Mouse (Mus musculus) lung, embryonic 14.5 days (tissue): ENCODE measurements at regions not wholly inside any gene's neighbourhood (a gene's known extent, or its start where the extent isn't known, plus 50 kb on each side); places are given as distances from the start of the nearest gene placed in this dataset.

Experiments used
- ATAC-seq: fragments of 200-750 bp; cut with Nextera tagmentation; 2 replicates; pipeline ENCODE4 v1.8.0; 2017; ENCODE audit warnings: mild to moderate bottlenecking, moderate TSS enrichment, moderate library complexity; ENCODE audit not compliant: insufficient read depth
- DNase-seq: peaks from one replicate; pipeline ENCODE4 v3.0.0-alpha.2; 2015
- H3K27ac ChIP-seq: fragments of 300-500 bp; sonication (generic); 2 replicates; pipeline ENCODE4 v1.5.1; 2014; ENCODE audit warnings: low read depth, mild to moderate bottlenecking, moderate library complexity
- H3K27me3 ChIP-seq: fragments of 300-500 bp; sonication (generic); 2 replicates; pipeline ENCODE4 v1.6.1; 2014; ENCODE audit warnings: low read length, control low read depth; ENCODE audit not compliant: insufficient read depth
- H3K36me3 ChIP-seq: fragments of 300-500 bp; sonication (generic); 2 replicates; pipeline ENCODE4 v1.6.1; 2014; ENCODE audit warnings: control low read depth; ENCODE audit not compliant: insufficient read depth
- H3K4me1 ChIP-seq: fragments of 300-500 bp; sonication (generic); 2 replicates; pipeline ENCODE4 v1.6.1; 2014; ENCODE audit warnings: antibody characterized with exemption, control low read depth; ENCODE audit not compliant: insufficient read depth
- H3K4me2 ChIP-seq: fragments of 300-500 bp; sonication (generic); 2 replicates; pipeline ENCODE4 v1.6.1; 2014; ENCODE audit warnings: mild to moderate bottlenecking
- H3K4me3 ChIP-seq: fragments of 300-500 bp; sonication (generic); 2 replicates; pipeline ENCODE4 v1.5.1; 2014; ENCODE audit warnings: low read depth, low read length
- H3K9ac ChIP-seq: fragments of 300-500 bp; sonication (generic); 2 replicates; pipeline ENCODE4 v1.6.1; 2014
- H3K9me3 ChIP-seq: fragments of 300-500 bp; sonication (generic); 2 replicates; pipeline ENCODE4 v1.6.1; 2016; ENCODE audit warnings: low read depth, low read length, control low read depth
- CTCF ChIP-seq: IDR thresholded peaks from 2 replicates; pipeline ENCODE4 v1.5.1; 2016; ENCODE audit warnings: antibody characterized with exemption, low read depth
- WGBS: fragments of 180-500 bp; shearing (Covaris S2); extraction: QIAGEN DNeasy Blood & Tissue Kit; methylation state at CpG from one replicate; pipeline ENCODE4 v1.1.7; 2014; 5-methylcytosine and 5-hydroxymethylcytosine counted together

- Histone ChIP-seq H3K27ac (no peak overlapping the region), H3K9ac (no peak overlapping the region), H3K9me3 (no peaks in the 10 kb centered on the region), H3K4me1 (no peaks in the 10 kb centered on the region), H3K4me3 (no peak overlapping the region), H3K4me2 (no peak overlapping the region), H3K27me3 (no peaks in the 10 kb centered on the region), H3K36me3 (no peaks in the 10 kb centered on the region)
- DNase-seq, result no peak
- WGBS, result 60% methylated on average over 3 of the region's 3 CpGs
- ATAC-seq, result no peak
- TF ChIP-seq CTCF, result no peak
Observed at GRCm38 (mm10) chr7:115328300-115328699, 584.8 kb downstream of the Insc start.

- no peak overlapping the region for H3K4me3 ChIP-seq
- 78% methylated on average over 1 of the region's 1 CpGs for WGBS
- no peak overlapping the region for H3K27ac ChIP-seq
- H3K4me1 ChIP-seq, result no peaks in the 10 kb centered on the region
- no peak overlapping the region for H3K4me2 ChIP-seq
- ATAC-seq (no peak), DNase-seq (no peak)
- TF ChIP-seq CTCF, result no peak
- H3K27me3 ChIP-seq, result no peaks in the 10 kb centered on the region
- H3K9me3 ChIP-seq, result no peaks in the 10 kb centered on the region
- no peaks in the 10 kb centered on the region for H3K36me3 ChIP-seq
- H3K9ac ChIP-seq, result no peak overlapping the region
Observed at GRCm38 (mm10) chr7:115331698-115332097, 588.2 kb downstream of the Insc start.

GRCm38 (mm10) chr7:115333046-115333577 is 589.6 kb downstream of the Insc start:
- ATAC-seq (no peak), DNase-seq (peak; percentile 12)
- Histone ChIP-seq H3K4me3 (no peak overlapping the region), H3K4me1 (no peaks in the 10 kb centered on the region), H3K4me2 (no peak overlapping the region), H3K27me3 (no peaks in the 10 kb centered on the region), H3K9ac (no peak overlapping the region), H3K36me3 (no peaks in the 10 kb centered on the region), H3K27ac (no peak overlapping the region), H3K9me3 (peaks cover 5% of the 10 kb centered on the region; the same call in 1 of the 2 replicates)
- no peak for TF ChIP-seq CTCF
- 37% methylated on average over 1 of the region's 1 CpGs for WGBS

- Histone ChIP-seq H3K36me3 (no peaks in the 10 kb centered on the region), H3K4me2 (no peak overlapping the region), H3K4me1 (no peaks in the 10 kb centered on the region), H3K27ac (no peak overlapping the region), H3K9me3 (peaks cover 5% of the 10 kb centered on the region; the same call in 1 of the 2 replicates), H3K4me3 (no peak overlapping the region), H3K9ac (no peak overlapping the region), H3K27me3 (no peaks in the 10 kb centered on the region)
- WGBS, result 88% methylated on average over 3 of the region's 3 CpGs
- no peak for ATAC-seq
- DNase-seq, result no peak
- no peak for TF ChIP-seq CTCF
Observed at GRCm38 (mm10) chr7:115335051-115335450, 591.6 kb downstream of the Insc start.

GRCm38 (mm10) chr7:115340155-115340554 is 596.7 kb downstream of the Insc start:
- Histone ChIP-seq H3K27me3 (no peaks in the 10 kb centered on the region), H3K9ac (no peak overlapping the region), H3K4me3 (no peak overlapping the region), H3K27ac (no peak overlapping the region), H3K36me3 (no peaks in the 10 kb centered on the region), H3K9me3 (peaks cover 5% of the 10 kb centered on the region; the same call in 1 of the 2 replicates), H3K4me2 (no peak overlapping the region), H3K4me1 (no peaks in the 10 kb centered on the region)
- ATAC-seq (no peak), DNase-seq (no peak)
- 61% methylated on average over 7 of the region's 7 CpGs for WGBS
- no peak for TF ChIP-seq CTCF

GRCm38 (mm10) chr7:115341007-115341406 is 597.5 kb downstream of the Insc start:
- H3K4me1 ChIP-seq, result no peaks in the 10 kb centered on the region
- ATAC-seq (no peak), DNase-seq (no peak)
- H3K9me3 ChIP-seq, result peaks cover 5% of the 10 kb centered on the region; the same call in 1 of the 2 replicates
- H3K27ac ChIP-seq, result no peak overlapping the region
- no peak for TF ChIP-seq CTCF
- H3K4me3 ChIP-seq, result no peak overlapping the region
- no peak overlapping the region for H3K4me2 ChIP-seq
- H3K9ac ChIP-seq, result no peak overlapping the region
- no peaks in the 10 kb centered on the region for H3K27me3 ChIP-seq
- no peaks in the 10 kb centered on the region for H3K36me3 ChIP-seq
- 58% methylated on average over 4 of the region's 4 CpGs for WGBS

- no peaks in the 10 kb centered on the region for H3K36me3 ChIP-seq
- no peak for ATAC-seq
- H3K27ac ChIP-seq, result no peak overlapping the region
- WGBS, result 79% methylated on average over 3 of the region's 3 CpGs
- H3K4me1 ChIP-seq, result no peaks in the 10 kb centered on the region
- H3K9me3 ChIP-seq, result no peaks in the 10 kb centered on the region
- H3K27me3 ChIP-seq, result no peaks in the 10 kb centered on the region
- H3K9ac ChIP-seq, result no peak overlapping the region
- no peak for TF ChIP-seq CTCF
- no peak for DNase-seq
- no peak overlapping the region for H3K4me3 ChIP-seq
- no peak overlapping the region for H3K4me2 ChIP-seq
Observed at GRCm38 (mm10) chr7:115345749-115346148, 602.3 kb downstream of the Insc start.

GRCm38 (mm10) chr7:115358711-115359110 is 615.2 kb downstream of the Insc start:
- no peak overlapping the region for H3K4me2 ChIP-seq
- TF ChIP-seq CTCF, result no peak
- no peak overlapping the region for H3K27ac ChIP-seq
- ATAC-seq (no peak), DNase-seq (peak; percentile 56)
- no peaks in the 10 kb centered on the region for H3K4me1 ChIP-seq
- no peaks in the 10 kb centered on the region for H3K36me3 ChIP-seq
- 46% methylated on average over 6 of the region's 6 CpGs for WGBS
- no peak overlapping the region for H3K4me3 ChIP-seq
- no peak overlapping the region for H3K9ac ChIP-seq
- H3K27me3 ChIP-seq, result no peaks in the 10 kb centered on the region
- H3K9me3 ChIP-seq, result no peaks in the 10 kb centered on the region
